Mouse (Mus musculus) B cell, adult 2 months (primary cell): Measurements from ENCODE around the gene Nkrf.

Source experiments
- DNase-seq, 2 experiments: peaks; one replicate each; pipeline ENCODE4 v3.0.0; 2022

The Nkrf gene

GRCm38 (mm10) chrX:36852631-36853030, 50.1 kb downstream of the Nkrf start:
- DNase-seq: no peak

GRCm38 (mm10) chrX:36847152-36847551, 55.5 kb downstream of the Nkrf start:
- no peak for DNase-seq

- peak in 1 of 2 experiments; percentile 11 for DNase-seq
Observed at GRCm38 (mm10) chrX:36843346-36843990, 59.2 kb downstream of the Nkrf start.

GRCm38 (mm10) chrX:36841698-36842097, 61.0 kb downstream of the Nkrf start:
- DNase-seq: no peak

GRCm38 (mm10) chrX:36839391-36839790, 63.3 kb downstream of the Nkrf start:
- no peak for DNase-seq
